Mouse (Mus musculus): ENCODE results near the gene BC030867.

GRCm38 (mm10) chr11:102314321-102314720 lies 65.6 kb downstream of the BC030867 start:
- TF ChIP-seq RCOR1 (IDR thresholded peaks at IDR 0.05; ENCODE audit: low read depth, low read length) (no peak), HCFC1 (IDR thresholded peaks at IDR 0.05; ENCODE audit: low read depth, low read length) (no peak), CTCF (IDR thresholded peaks at IDR 0.05 in 2 of 3, conservative IDR thresholded peaks at IDR 0.05 in 1 of 3; ENCODE audit: control insufficient read depth in 1 of 3, insufficient read depth in 1 of 3, low read depth in 2 of 3, low read length in 3 of 3, poor library complexity in 1 of 3, severe bottlenecking in 1 of 3) (no peak), NELFE (IDR thresholded peaks at IDR 0.05; ENCODE audit: low read depth, low read length) (no peak), TBP (IDR thresholded peaks at IDR 0.05; ENCODE audit: low read depth, low read length) (no peak)
